Comparison of ENCODE assay signal across 12 mouse cellular contexts in genomic region chr10:59310691-59311457, GRCm38 (mm10). TPM values are rescaled to one million over a fixed set of nuclear protein-coding genes. Genes with fewer than 3 reads are reported as not detected.
DNase-seq lines count a peak whose midpoint lies in the region; ATAC-seq lines count a peak whose summit lies in the region.
"Had no signal": no experiment of that assay in that cellular context is flagged by ENCODE, and none has a peak within 500 bp of the region (broad histone marks: within the 10 kb centered on the region; RNA-seq: fewer than 3 reads in every experiment).

No protein-coding gene starts in this region.

- no peak overlapping the region for H3K4me3 ChIP-seq in heart, embryonic 11.5 days (ENCODE audit: low read depth, low read length)
- H3K4me3 ChIP-seq in heart, embryonic 13.5 days: no peak overlapping the region
- no peak overlapping the region for H3K4me3 ChIP-seq in kidney, embryonic 15.5 days (replicated peaks)
- H3K4me3 ChIP-seq: forebrain, embryonic 12.5 days; limb, embryonic 12.5 days had no signal

- peak; percentile 96 for DNase-seq in heart, adult 11 months
- peak; percentile 47 to 51 for DNase-seq in lung, postnatal 4 days
- DNase-seq in embryo, embryonic 10.5 days (ENCODE audit: low spot score): no peak
- DNase-seq in thymus, postnatal 4 days: no peak
- DNase-seq in left cerebral cortex, adult 9 months (ENCODE audit: low spot score in 2 of 2): no peak
- DNase-seq: cerebellum, adult 9-11 months; midbrain, embryonic 14.5 days had no signal

- no peak overlapping the region for H3K4me2 ChIP-seq in heart, embryonic 11.5 days
- no peak overlapping the region for H3K4me2 ChIP-seq in heart, embryonic 13.5 days
- no peak overlapping the region for H3K4me2 ChIP-seq in kidney, embryonic 15.5 days
- H3K4me2 ChIP-seq: forebrain, embryonic 12.5 days; limb, embryonic 12.5 days had no signal

- no peak overlapping the region for H3K27ac ChIP-seq in heart, embryonic 11.5 days (ENCODE audit: low read depth, low read length)
- peak overlapping the region; percentile 57 for H3K27ac ChIP-seq in heart, embryonic 13.5 days (replicated peaks)
- peak overlapping the region; percentile 74 for H3K27ac ChIP-seq in kidney, embryonic 15.5 days
- H3K27ac ChIP-seq: forebrain, embryonic 12.5 days; limb, embryonic 12.5 days had no signal

- H3K9ac ChIP-seq in heart, embryonic 11.5 days (ENCODE audit: low read depth, low read length): no peak overlapping the region
- no peak overlapping the region for H3K9ac ChIP-seq in heart, embryonic 13.5 days
- no peak overlapping the region for H3K9ac ChIP-seq in kidney, embryonic 15.5 days
- H3K9ac ChIP-seq: forebrain, embryonic 12.5 days; limb, embryonic 12.5 days had no signal

- H3K36me3 ChIP-seq in heart, embryonic 11.5 days (ENCODE audit: control insufficient read depth, insufficient read depth, low read length): no peaks in the 10 kb centered on the region
- H3K36me3 ChIP-seq in heart, embryonic 13.5 days: no peaks in the 10 kb centered on the region
- H3K36me3 ChIP-seq in kidney, embryonic 15.5 days: no peaks in the 10 kb centered on the region
- H3K36me3 ChIP-seq: forebrain, embryonic 12.5 days; limb, embryonic 12.5 days had no signal

- peaks cover 4% of the 10 kb centered on the region; the same call in 1 of the 2 replicates for H3K4me1 ChIP-seq in heart, embryonic 11.5 days (ENCODE audit: control insufficient read depth, insufficient read depth, low read length)
- peaks cover 21% of the 10 kb centered on the region for H3K4me1 ChIP-seq in heart, embryonic 13.5 days
- H3K4me1 ChIP-seq in kidney, embryonic 15.5 days: peaks cover 21% of the 10 kb centered on the region
- H3K4me1 ChIP-seq: forebrain, embryonic 12.5 days; limb, embryonic 12.5 days had no signal

- H3K27me3 ChIP-seq in heart, embryonic 11.5 days (ENCODE audit: control insufficient read depth, insufficient read depth, low read length): no peaks in the 10 kb centered on the region
- no peaks in the 10 kb centered on the region for H3K27me3 ChIP-seq in heart, embryonic 13.5 days (replicated peaks)
- H3K27me3 ChIP-seq in kidney, embryonic 15.5 days: no peaks in the 10 kb centered on the region
- H3K27me3 ChIP-seq: forebrain, embryonic 12.5 days; limb, embryonic 12.5 days had no signal

- no peak for ATAC-seq in heart, embryonic 11.5 days (replicated peaks; ENCODE audit: insufficient number of reproducible peaks, low FRiP score, low TSS enrichment)
- ATAC-seq in heart, embryonic 13.5 days (ENCODE audit: extremely low read depth, insufficient number of reproducible peaks, low FRiP score, low TSS enrichment): no peak
- ATAC-seq in kidney, embryonic 15.5 days (replicated peaks; ENCODE audit: low FRiP score): peak; percentile 71; the same call in 1 of the 2 replicates

- H3K9me3 ChIP-seq in heart, embryonic 11.5 days (replicated peaks; ENCODE audit: control insufficient read depth, low read length): no peaks in the 10 kb centered on the region
- H3K9me3 ChIP-seq in heart, embryonic 13.5 days: peaks cover 3% of the 10 kb centered on the region; the same call in 1 of the 2 replicates
- no peaks in the 10 kb centered on the region for H3K9me3 ChIP-seq in kidney, embryonic 15.5 days (replicated peaks)
- H3K9me3 ChIP-seq: forebrain, embryonic 12.5 days had no signal

- 63% methylated on average over 6 of the region's 6 CpGs for WGBS in heart, embryonic 11.5 days (ENCODE audit: insufficient replicate concordance)
- WGBS in heart, embryonic 13.5 days: 52% methylated on average over 6 of the region's 6 CpGs
- 46% methylated on average over 6 of the region's 6 CpGs for WGBS in kidney, embryonic 15.5 days

RNA-seq across cellular contexts. Expression of gene P4ha1, which starts 12.2 kb away (rescaled TPM):
- polyA plus RNA-seq in heart, embryonic 11.5 days (2014; fragmentation: Nextera tagmentation; extraction: Ambion mirVana): 54.8 and 66.1 TPM in 2 replicates
- polyA plus RNA-seq in heart, embryonic 13.5 days (2015; fragmentation: Nextera tagmentation; extraction: Ambion mirVana): 46.1 and 53.9 TPM in 2 replicates
- 68.4 TPM in 2 replicates for polyA plus RNA-seq in kidney, embryonic 15.5 days (2015; fragmentation: Nextera tagmentation; extraction: Ambion mirVana)

Comparison
In these comparisons a context has a peak if more than half of its experiments do, and no peak if none do; other contexts are left out.
1. DNase-seq: peak in heart, adult 11 months (single experiment) and lung, postnatal 4 days (2 of 2); none in embryo, embryonic 10.5 days (single experiment), thymus, postnatal 4 days (single experiment) and left cerebral cortex, adult 9 months (0 of 2).